Mouse (Mus musculus) frontal cortex, postnatal 36 days (tissue): Measurements from ENCODE around the gene Ubqln4.
"Not testable (repeated sequence)": the region's sequence is repeated elsewhere in the genome, so short reads cannot be mapped to it uniquely, and the experiment has no call there.

ENCODE experiments used
- DNase-seq, 2 experiments: peaks; one replicate each; pipeline ENCODE4 v3.0.0; 2022; ENCODE audit warnings: low spot score in 2 of 2

The Ubqln4 gene

DNA sequence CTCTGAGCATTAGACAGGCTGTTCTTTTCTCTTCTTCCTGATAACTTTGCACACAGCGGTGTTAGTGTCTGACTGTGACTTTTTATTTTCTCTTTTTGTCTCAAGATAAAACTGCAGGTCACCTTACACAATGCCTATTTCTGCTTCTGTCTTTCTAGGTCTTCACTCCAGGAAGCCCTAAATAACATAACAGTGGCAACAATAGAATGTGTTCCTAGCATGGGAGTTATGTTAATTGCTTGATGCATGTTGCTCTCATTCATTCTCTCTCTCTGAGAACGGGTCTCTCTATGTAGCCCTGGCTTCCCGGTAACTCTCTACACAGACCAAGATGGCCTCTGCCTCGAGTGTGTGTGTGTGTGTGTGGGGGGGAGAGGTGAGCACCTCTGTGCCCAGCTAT, 48.9 kb downstream of the Ubqln4 start:
- no peak for DNase-seq

DNA sequence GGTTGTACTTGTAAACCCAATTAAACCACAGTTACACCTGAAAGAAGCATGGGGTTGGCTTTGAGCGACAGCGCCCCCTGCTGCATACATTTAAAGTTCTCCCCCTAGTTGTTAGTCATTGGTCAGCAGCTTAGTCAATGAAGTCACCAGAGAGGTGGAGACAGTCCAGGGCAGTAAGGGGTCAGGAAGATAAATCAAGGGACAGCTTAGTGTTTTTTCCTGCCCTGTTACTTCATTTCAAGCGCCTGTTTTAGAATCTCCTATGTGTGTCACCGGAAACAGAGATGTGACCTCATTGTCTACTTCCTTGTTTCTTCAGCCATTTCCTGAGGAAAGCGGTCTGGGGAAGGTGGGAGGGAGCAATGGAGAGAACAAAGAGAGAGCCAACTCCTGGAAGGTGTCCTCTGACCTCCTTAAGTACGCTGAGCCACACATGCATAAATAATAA, 50.2 kb downstream of the Ubqln4 start:
- peak in 1 of 2 experiments; percentile 37 for DNase-seq

DNA sequence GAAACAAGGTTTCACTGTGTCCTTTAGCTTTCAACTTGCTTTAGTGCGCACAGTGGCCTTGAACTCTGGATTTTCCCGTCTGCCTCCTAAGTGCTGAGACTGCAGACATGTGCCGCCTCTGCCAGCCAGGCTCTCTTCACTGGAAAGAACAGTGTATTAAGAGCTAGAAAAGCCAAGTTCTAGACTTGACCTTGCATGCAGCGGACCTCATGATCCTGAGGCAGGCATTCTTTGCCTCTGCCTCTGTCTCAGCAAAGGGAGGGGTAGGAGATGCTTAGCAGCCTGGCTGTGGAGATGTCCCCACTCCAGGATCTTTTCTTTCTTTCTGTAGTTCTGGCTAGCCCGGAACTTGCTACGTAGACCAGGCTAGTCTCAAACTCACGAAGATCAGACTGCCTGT, 51.3 kb downstream of the Ubqln4 start:
- no peak for DNase-seq

DNA sequence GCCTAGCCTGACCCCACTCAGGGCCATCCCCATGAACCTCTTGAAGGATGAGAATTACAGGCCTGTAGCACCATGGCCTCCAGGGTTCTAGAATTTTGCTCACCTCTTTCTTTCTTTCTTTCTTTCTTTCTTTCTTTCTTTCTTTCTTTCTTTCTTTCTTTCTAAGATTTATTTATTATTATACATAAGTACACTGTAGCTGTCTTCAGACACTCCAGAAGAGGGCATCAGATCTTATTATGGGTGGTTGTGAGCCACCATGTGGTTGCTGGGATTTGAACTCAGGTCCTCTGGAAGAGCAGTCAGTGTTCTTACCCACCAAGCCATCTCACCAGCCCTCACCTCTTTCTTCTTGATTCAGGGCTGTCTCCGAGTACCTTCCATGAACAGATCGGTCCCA, 52.1 kb downstream of the Ubqln4 start, which contains the start of gene Arhgef2:
Gene Arhgef2, plus strand, starts transcription at position 301 of the 400 bp plus-strand sequence.
- DNase-seq, result not testable (repeated sequence)

DNA sequence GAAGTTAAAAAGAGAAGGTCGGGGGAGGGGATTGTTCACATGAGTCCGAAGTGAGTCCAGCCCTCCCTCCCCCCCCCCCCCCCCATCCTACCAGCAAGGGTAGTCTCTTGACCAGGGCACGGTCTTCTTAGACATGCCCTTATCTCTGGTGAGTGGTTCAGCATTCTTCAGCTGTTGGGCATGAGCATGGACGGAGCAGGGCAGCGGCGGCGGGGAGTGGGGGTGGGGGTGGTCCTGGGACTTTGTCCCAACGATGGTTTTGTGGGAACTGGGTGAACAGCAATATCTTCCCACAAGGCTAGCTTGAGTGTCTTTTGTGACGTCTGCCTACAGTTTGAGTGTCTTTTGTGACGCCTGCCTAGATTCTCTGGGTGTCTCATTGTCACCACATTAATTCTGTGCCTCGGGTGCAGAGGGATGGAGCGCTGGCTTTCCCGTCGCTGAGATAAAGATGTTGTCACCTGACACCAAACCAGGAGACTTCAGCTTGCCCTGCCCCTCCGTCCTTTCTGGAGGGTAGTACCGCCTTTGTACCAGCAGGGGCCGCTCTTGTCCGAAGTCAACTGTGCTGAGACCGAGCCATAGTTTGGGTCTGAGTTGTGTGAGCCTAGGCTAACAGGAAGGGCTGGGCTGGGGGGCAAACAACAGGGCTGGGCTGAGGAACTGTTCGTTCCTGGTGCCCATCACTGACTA, 53.7 kb downstream of the Ubqln4 start:
- peak; percentile 91 to 93 for DNase-seq

DNA sequence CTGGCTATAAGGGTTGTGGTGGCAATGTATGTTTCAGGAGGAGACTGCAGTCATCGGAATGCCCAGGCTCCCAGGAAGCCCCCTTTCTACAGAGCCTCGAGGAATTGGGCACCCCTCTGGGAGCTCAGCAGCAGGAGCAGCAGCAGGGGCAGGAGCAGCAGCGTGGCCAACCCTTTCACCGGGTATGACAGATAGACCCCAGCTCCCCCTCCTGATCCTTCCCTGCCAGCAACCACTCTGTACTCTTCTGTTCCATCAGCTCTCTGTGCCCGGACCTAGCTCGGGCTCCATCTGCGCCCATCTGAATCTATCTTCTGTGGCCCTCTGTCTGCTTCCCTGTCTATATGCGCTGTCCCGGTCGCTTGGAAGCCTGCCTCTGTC, 54.2 kb downstream of the Ubqln4 start:
- no peak for DNase-seq

DNA sequence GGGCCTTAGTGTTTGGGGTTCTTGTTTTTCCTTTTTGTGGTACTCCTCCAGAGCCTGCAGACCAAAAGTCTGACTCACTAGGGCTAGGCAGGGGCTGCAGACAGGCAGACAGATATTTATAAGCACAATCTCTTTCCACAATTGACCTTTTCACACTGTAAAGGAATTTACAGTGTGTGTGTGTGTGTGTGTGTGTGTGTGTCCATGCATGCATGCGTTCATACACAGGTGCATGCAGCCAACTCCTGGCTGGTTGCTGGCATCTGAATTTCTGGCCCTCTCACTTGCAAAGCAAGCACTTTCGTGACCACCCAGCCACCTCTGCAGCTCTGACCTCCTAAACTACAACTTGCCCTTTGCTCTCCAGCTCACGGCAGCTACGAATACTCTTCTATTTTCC, 55.5 kb downstream of the Ubqln4 start:
- no peak for DNase-seq

DNA sequence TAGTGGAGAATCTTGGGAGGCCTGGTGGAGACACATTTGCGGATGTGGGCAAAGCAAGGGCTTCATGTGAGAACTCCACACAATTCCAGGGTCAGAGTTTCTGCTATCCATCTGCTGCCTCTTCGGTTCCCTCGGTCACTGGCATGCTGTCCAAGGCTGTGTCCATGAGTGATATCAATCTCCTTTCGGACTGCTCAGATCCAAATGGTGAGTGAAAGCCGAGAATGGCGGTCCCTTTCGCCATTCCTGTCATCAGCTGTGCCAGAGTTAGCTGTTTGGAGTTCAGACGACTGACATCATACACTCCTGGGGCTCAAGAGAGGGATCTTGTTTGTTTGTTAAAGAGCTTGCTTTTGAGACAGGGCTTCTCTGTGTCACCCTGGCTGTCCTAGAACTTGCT, 60.9 kb downstream of the Ubqln4 start:
- no peak for DNase-seq

DNA sequence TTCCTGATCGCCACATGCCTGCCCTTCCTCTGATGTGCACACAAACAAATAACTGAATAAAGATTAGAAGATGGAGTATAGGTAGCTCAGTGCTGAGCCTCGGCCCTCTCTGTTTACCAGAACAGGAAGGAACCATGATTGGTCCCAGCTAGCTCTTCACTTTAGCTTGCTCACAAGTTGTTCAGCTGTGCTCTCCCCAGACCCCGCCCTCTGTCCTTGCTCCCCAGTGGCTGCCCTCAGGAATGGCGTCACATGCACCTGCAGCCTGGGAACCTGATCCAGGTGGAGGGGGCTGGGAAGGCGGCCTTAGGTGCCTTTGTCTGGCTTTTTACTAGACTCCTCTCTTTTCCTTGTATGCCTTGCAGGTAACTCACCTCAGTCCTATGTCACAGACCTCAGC, 61.6 kb downstream of the Ubqln4 start:
- no peak for DNase-seq

DNA sequence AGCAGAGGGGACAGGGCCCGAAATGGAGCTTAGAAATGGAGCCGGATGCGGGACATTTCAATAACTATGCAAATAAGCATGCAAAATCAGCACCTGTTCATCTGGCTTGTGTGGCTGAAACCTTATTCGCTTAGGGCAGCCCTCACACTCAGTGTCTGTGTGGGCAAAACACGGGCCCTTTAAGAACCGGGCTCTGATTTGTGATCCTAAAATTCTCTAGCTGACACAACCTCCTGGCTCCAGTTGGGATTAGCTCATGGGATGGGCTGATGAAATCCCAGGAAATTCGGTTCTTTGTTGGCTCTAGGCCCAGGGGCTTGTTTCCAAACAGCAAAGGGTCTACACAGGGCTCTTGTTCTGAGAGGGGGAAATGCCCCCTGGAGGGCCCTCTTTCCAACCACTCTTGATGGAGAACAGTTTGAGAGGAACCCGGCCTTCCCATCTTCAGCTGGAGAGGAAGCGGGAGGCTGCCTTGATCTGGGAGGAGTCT, 62.4 kb downstream of the Ubqln4 start:
- DNase-seq, result no peak

DNA sequence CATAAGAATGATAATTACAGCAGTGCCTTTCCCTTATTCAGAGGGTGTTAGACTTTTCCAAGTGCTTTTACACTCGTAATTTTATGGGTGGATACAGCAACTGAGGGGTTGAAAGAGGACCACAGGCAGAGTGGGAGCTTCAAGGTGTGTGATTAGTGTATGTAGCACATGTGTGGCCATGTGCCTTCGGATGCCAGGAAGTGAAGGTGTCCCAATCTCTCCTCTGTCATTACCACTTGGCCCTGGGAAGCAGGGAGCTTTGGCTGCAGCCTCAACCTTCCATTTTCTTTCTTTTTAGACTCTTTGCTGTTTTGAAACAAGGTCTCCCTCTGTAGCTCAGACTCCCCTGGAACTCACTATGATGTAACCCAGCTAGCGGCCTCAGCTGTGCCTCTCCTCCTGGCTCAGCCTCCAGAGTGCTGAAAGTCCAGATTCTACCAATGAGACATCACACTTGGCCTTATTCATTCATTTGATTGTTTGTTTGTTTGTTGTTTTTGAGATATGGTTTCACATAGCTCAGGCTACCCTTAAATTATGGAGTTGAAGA, 63.5 kb downstream of the Ubqln4 start:
- no peak for DNase-seq

DNA sequence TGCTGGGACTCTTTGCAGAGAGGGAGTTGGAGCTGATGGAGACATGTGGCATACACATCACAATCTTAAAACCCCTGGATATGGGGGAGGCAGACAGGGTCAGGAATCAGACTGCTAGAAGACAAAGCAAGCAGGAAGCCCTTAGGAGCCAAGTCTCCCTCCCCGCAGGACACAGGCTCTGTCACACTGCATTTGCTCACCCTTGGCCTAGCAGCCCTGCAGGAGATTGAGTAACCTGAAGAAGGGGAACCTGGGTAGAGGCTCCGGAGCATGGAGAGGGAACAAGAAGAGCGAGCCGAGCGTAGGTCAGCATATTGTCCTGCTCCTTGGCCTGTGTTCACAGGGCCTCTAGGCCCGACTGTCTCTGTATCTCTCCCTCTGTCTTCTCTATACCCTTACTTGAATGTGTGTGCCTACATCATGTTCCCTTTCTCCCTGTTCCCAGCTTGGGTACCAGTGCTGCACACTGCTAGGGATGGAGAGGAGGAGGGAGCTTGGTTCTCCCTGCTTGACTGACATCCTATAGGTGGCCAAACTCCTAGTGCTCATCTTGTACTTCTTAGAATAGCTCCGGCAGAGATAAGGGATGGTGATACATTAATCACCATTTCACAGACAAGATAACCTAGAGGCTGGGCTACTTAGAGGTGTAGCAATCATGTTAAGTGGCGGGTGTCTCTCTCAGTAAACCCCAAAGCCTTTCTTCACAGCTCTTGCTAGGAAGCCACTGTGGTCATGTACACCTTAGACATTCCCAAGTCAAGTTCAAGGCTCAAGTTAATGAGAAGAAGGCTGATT, 64.7 kb downstream of the Ubqln4 start:
- DNase-seq, result no peak
